Mouse (Mus musculus) heart, postnatal 0 days (tissue): ENCODE measurements around the gene Dhx29.

Source experiments
- CTCF ChIP-seq: IDR thresholded peaks from 2 replicates; pipeline ENCODE4 v1.5.1; 2016; ENCODE audit warnings: antibody characterized with exemption, control low read depth, low read depth
- EP300 ChIP-seq: IDR thresholded peaks from 2 replicates; pipeline ENCODE4 v1.6.1; 2016; ENCODE audit warnings: antibody characterized with exemption, low read depth

- no peak for TF ChIP-seq EP300
- no peak for TF ChIP-seq CTCF
Measured at GRCm38 (mm10) chr13:112925266-112925665, 2.0 kb upstream of the Dhx29 start.
